Mouse (Mus musculus) intestine, embryonic 14.5 days (tissue): ENCODE results near the gene Sirt2. TPM values are rescaled to one million over a fixed set of nuclear protein-coding genes. Genes with fewer than 3 reads are reported as not detected.
A peak's percentile ranks its signal among the peaks of the same experiment; 100 is the strongest.

Experiments
- ATAC-seq: fragments of 200-750 bp; cut with Nextera tagmentation; replicated peaks from 2 replicates; pipeline ENCODE4 v1.8.0; 2017; ENCODE audit warnings: low read depth, moderate number of reproducible peaks, moderate TSS enrichment, moderate library complexity; ENCODE audit not compliant: low FRiP score, low TSS enrichment
- DNase-seq: peaks from one replicate; pipeline ENCODE4 v3.0.0-alpha.2; 2018; ENCODE audit warnings: low spot score
- H3K27ac ChIP-seq: fragments of 300-500 bp; sonication (generic); 2 replicates; pipeline ENCODE4 v1.5.1; 2014; ENCODE audit warnings: low read depth, mild to moderate bottlenecking, control low read depth
- H3K27me3 ChIP-seq: fragments of 300-500 bp; sonication (generic); replicated peaks from 2 replicates; pipeline ENCODE4 v1.6.1; 2014; ENCODE audit warnings: low read length, control low read depth; ENCODE audit not compliant: control insufficient read depth, insufficient read depth
- H3K36me3 ChIP-seq: fragments of 300-500 bp; sonication (generic); 2 replicates; pipeline ENCODE4 v1.6.1; 2014; ENCODE audit warnings: low read length, control low read depth; ENCODE audit not compliant: control insufficient read depth, insufficient read depth
- H3K4me1 ChIP-seq: fragments of 300-500 bp; sonication (generic); replicated peaks from 2 replicates; pipeline ENCODE4 v1.6.1; 2014; ENCODE audit warnings: low read length, control low read depth, mixed read lengths; ENCODE audit not compliant: control insufficient read depth, insufficient read depth
- H3K4me2 ChIP-seq: fragments of 300-500 bp; sonication (generic); 2 replicates; pipeline ENCODE4 v1.6.1; 2014; ENCODE audit warnings: low read length
- H3K4me3 ChIP-seq: fragments of 300-500 bp; sonication (generic); 2 replicates; pipeline ENCODE4 v1.5.1; 2014; ENCODE audit warnings: low read depth, low read length, control low read depth, mixed read lengths
- H3K9ac ChIP-seq: fragments of 300-500 bp; sonication (generic); 2 replicates; pipeline ENCODE4 v1.6.1; 2014; ENCODE audit warnings: mild to moderate bottlenecking, low read length
- H3K9me3 ChIP-seq: fragments of 300-500 bp; sonication (generic); 2 replicates; pipeline ENCODE4 v1.6.1; 2016; ENCODE audit warnings: low read length, control low read depth; ENCODE audit not compliant: control insufficient read depth
- WGBS: fragments of 180-500 bp; shearing (Covaris S2); extraction: QIAGEN DNeasy Blood & Tissue Kit; methylation state at CpG from one replicate; pipeline ENCODE4 v1.1.7; 2014; 5-methylcytosine and 5-hydroxymethylcytosine counted together
- polyA plus RNA-seq: library from polyadenylated mRNA; unstranded; fragments of >200 nt; fragmentation: Nextera tagmentation; extraction: Ambion mirVana; gene quantifications from 2 replicates; pipeline ENCODE4 v1.2.1, GENCODE M21; 2014

Gene Sirt2
- polyA plus RNA-seq, 1 experiment from 2014 or later, result 56.8 TPM

- Histone ChIP-seq H3K9ac (no peak overlapping the region), H3K4me2 (no peak overlapping the region), H3K9me3 (no peaks in the 10 kb centered on the region), H3K27me3 (no peaks in the 10 kb centered on the region), H3K36me3 (peaks cover 1% of the 10 kb centered on the region; the same call in 1 of the 2 replicates), H3K27ac (no peak overlapping the region), H3K4me3 (no peak overlapping the region), H3K4me1 (peaks cover 4% of the 10 kb centered on the region)
- WGBS, result 93% methylated on average over 11 of the region's 11 CpGs
- DNase-seq (no peak), ATAC-seq (no peak)
These were observed 5.3 kb downstream of the Sirt2 start for GRCm38 (mm10) chr7:28771867-28772266.

GRCm38 (mm10) chr7:28773163-28773562 is 6.6 kb downstream of the Sirt2 start:
- no peak for ATAC-seq

GRCm38 (mm10) chr7:28774164-28774563 is 7.6 kb downstream of the Sirt2 start:
- DNase-seq, result no peak
- WGBS, result 81% methylated on average over 12 of the region's 12 CpGs
- H3K4me1 ChIP-seq, result no peaks in the 10 kb centered on the region

More at GRCm38 (mm10) chr7:28773163-28773562, 6.6 kb downstream of the Sirt2 start:
- Histone ChIP-seq H3K4me1 (no peaks in the 10 kb centered on the region), H3K4me3 (no peak overlapping the region), H3K9me3 (no peaks in the 10 kb centered on the region), H3K36me3 (peaks cover 6% of the 10 kb centered on the region), H3K27ac (no peak overlapping the region), H3K27me3 (no peaks in the 10 kb centered on the region), H3K9ac (no peak overlapping the region), H3K4me2 (no peak overlapping the region)
- WGBS, result 75% methylated on average over 3 of the region's 3 CpGs
- DNase-seq, result no peak

GRCm38 (mm10) chr7:28775129-28775528 is 8.6 kb downstream of the Sirt2 start:
- WGBS, result 85% methylated on average over 7 of the region's 7 CpGs
- Histone ChIP-seq H3K9ac (no peak overlapping the region), H3K4me2 (no peak overlapping the region), H3K36me3 (peaks cover 6% of the 10 kb centered on the region), H3K27me3 (no peaks in the 10 kb centered on the region), H3K27ac (no peak overlapping the region), H3K4me3 (no peak overlapping the region), H3K9me3 (no peaks in the 10 kb centered on the region), H3K4me1 (peaks cover under 1% of the 10 kb centered on the region; the same call in 1 of the 2 replicates)
- no peak for ATAC-seq
- no peak for DNase-seq

More at GRCm38 (mm10) chr7:28774164-28774563, 7.6 kb downstream of the Sirt2 start:
- no peaks in the 10 kb centered on the region for H3K9me3 ChIP-seq
- ATAC-seq, result no peak
- H3K4me3 ChIP-seq, result no peak overlapping the region
- no peak overlapping the region for H3K4me2 ChIP-seq
- no peaks in the 10 kb centered on the region for H3K27me3 ChIP-seq
- H3K27ac ChIP-seq, result no peak overlapping the region
- peaks cover 6% of the 10 kb centered on the region for H3K36me3 ChIP-seq
- no peak overlapping the region for H3K9ac ChIP-seq

GRCm38 (mm10) chr7:28778825-28779224 is 12.3 kb downstream of the Sirt2 start:
- no peak for DNase-seq
- no peak overlapping the region for H3K4me2 ChIP-seq
- 83% methylated on average over 9 of the region's 9 CpGs for WGBS
- H3K27ac ChIP-seq, result no peak overlapping the region
- H3K9me3 ChIP-seq, result no peaks in the 10 kb centered on the region
- no peak overlapping the region for H3K9ac ChIP-seq
- no peak overlapping the region for H3K4me3 ChIP-seq
- ATAC-seq, result no peak
- H3K4me1 ChIP-seq, result peaks cover 7% of the 10 kb centered on the region
- peaks cover 15% of the 10 kb centered on the region for H3K36me3 ChIP-seq
- no peaks in the 10 kb centered on the region for H3K27me3 ChIP-seq

- Histone ChIP-seq H3K4me3 (no peak overlapping the region), H3K27me3 (no peaks in the 10 kb centered on the region), H3K9ac (no peak overlapping the region), H3K36me3 (peaks cover 17% of the 10 kb centered on the region), H3K9me3 (no peaks in the 10 kb centered on the region), H3K4me2 (no peak overlapping the region), H3K27ac (no peak overlapping the region; the same call in 1 of the 2 replicates), H3K4me1 (peaks cover 7% of the 10 kb centered on the region)
- DNase-seq (peak; percentile 98), ATAC-seq (peak; percentile 78)
- 46% methylated on average over 6 of the region's 6 CpGs for WGBS
These were observed 13.6 kb downstream of the Sirt2 start for GRCm38 (mm10) chr7:28780067-28780658.

GRCm38 (mm10) chr7:28780857-28781256 is 14.3 kb downstream of the Sirt2 start:
- Histone ChIP-seq H3K4me1 (peaks cover 7% of the 10 kb centered on the region), H3K4me2 (no peak overlapping the region), H3K9me3 (no peaks in the 10 kb centered on the region), H3K27me3 (no peaks in the 10 kb centered on the region), H3K9ac (no peak overlapping the region), H3K36me3 (peaks cover 17% of the 10 kb centered on the region), H3K4me3 (no peak overlapping the region), H3K27ac (no peak overlapping the region)
- no peak for ATAC-seq
- no peak for DNase-seq
- WGBS, result 78% methylated on average over 7 of the region's 7 CpGs

- 90% methylated on average over 8 of the region's 8 CpGs for WGBS
These were observed 14.7 kb downstream of the Sirt2 start for GRCm38 (mm10) chr7:28781261-28781663.

GRCm38 (mm10) chr7:28785161-28785560 is 18.6 kb downstream of the Sirt2 start:
- Histone ChIP-seq H3K27me3 (no peaks in the 10 kb centered on the region), H3K4me1 (peaks cover 19% of the 10 kb centered on the region), H3K36me3 (peaks cover 17% of the 10 kb centered on the region; the same call in 1 of the 2 replicates), H3K4me3 (no peak overlapping the region), H3K9ac (no peak overlapping the region), H3K4me2 (no peak overlapping the region), H3K27ac (no peak overlapping the region), H3K9me3 (no peaks in the 10 kb centered on the region)
- no peak for DNase-seq
- 70% methylated on average over 5 of the region's 5 CpGs for WGBS
- ATAC-seq, result no peak

More at GRCm38 (mm10) chr7:28781261-28781663, 14.7 kb downstream of the Sirt2 start:
- Histone ChIP-seq H3K4me1 (peaks cover 7% of the 10 kb centered on the region), H3K4me2 (no peak overlapping the region), H3K9ac (no peak overlapping the region), H3K27me3 (no peaks in the 10 kb centered on the region), H3K4me3 (no peak overlapping the region), H3K36me3 (peaks cover 17% of the 10 kb centered on the region), H3K27ac (no peak overlapping the region), H3K9me3 (no peaks in the 10 kb centered on the region)
- DNase-seq (no peak), ATAC-seq (no peak)
